Mouse (Mus musculus) liver, adult 2 months (tissue): Measurements from ENCODE around the gene Lmf1. TPM values are rescaled to one million over a fixed set of nuclear protein-coding genes. Genes with fewer than 3 reads are reported as not detected.

Experiments used
- DNase-seq: peaks from one replicate; pipeline ENCODE4 v3.0.0-alpha.2; 2011; ENCODE audit warnings: low read depth, low spot score; ENCODE audit errors: extremely low read depth
- H3K27ac ChIP-seq: fragments of 200-500 bp; replicated peaks from 2 replicates; pipeline ENCODE4 v1.5.1; 2012; ENCODE audit warnings: low read depth, mild to moderate bottlenecking, control low read depth, inconsistent platforms, low read length; ENCODE audit not compliant: insufficient read depth
- H3K27me3 ChIP-seq: fragments of 200-500 bp; 2 replicates; pipeline ENCODE4 v1.6.1; 2012; ENCODE audit warnings: mild to moderate bottlenecking, moderate library complexity, low read length, inconsistent platforms; ENCODE audit not compliant: control insufficient read depth, insufficient read depth
- H3K36me3 ChIP-seq: fragments of 200-500 bp; 2 replicates; pipeline ENCODE4 v1.6.1; 2012; ENCODE audit warnings: low read length, inconsistent platforms; ENCODE audit not compliant: control insufficient read depth, insufficient read depth
- H3K4me1 ChIP-seq: fragments of 200-500 bp; 2 replicates; pipeline ENCODE4 v1.6.1; 2011; ENCODE audit warnings: low read length; ENCODE audit not compliant: control insufficient read depth, insufficient read depth
- H3K4me3 ChIP-seq: fragments of 200-500 bp; 2 replicates; pipeline ENCODE4 v1.5.1; 2011; ENCODE audit warnings: low read depth, mild to moderate bottlenecking, control low read depth, low read length, moderate library complexity; ENCODE audit not compliant: insufficient read depth
- H3K79me2 ChIP-seq: fragments of 200-500 bp; 2 replicates; pipeline ENCODE4 v1.6.1; 2012; ENCODE audit warnings: inconsistent platforms, mild to moderate bottlenecking, low read length, moderate library complexity; ENCODE audit not compliant: control insufficient read depth, insufficient read depth
- H3K9ac ChIP-seq: fragments of 200-500 bp; 2 replicates; pipeline ENCODE4 v1.6.1; 2012; ENCODE audit warnings: low read depth, mild to moderate bottlenecking, control low read depth, inconsistent platforms, low read length
- CTCF ChIP-seq: fragments of 200-500 bp; IDR thresholded peaks from 2 replicates; pipeline ENCODE4 v1.5.1; 2011; ENCODE audit warnings: low read depth, low read length, control low read depth
- POLR2A ChIP-seq: fragments of 200-500 bp; IDR thresholded peaks from 2 replicates; pipeline ENCODE4 v1.6.1; 2011; ENCODE audit warnings: low read length, control low read depth; ENCODE audit not compliant: insufficient read depth; ENCODE audit errors: extremely low read depth
- WGBS: fragments of 180-500 bp; shearing (Covaris S2); methylation state at CpG from one replicate; pipeline ENCODE4 v1.1.7; 2018; 5-methylcytosine and 5-hydroxymethylcytosine counted together
- polyA plus RNA-seq: library from polyadenylated mRNA; depleted of rRNA; stranded (reverse); fragments of >200 nt; gene quantifications from 2 replicates; pipeline ENCODE4 v1.2.3, GENCODE M21; 2012; rRNA removed
- total RNA-seq: library from RNA; depleted of rRNA; stranded (reverse); fragments of >200 nt; gene quantifications from 2 replicates; pipeline ENCODE4 v1.2.3, GENCODE M21; 2014; rRNA removed

The Lmf1 gene
- total RNA-seq = 26.9 and 31.3 TPM in 2 replicates
- 35.2 and 38.4 TPM in 2 replicates for polyA plus RNA-seq

DNA sequence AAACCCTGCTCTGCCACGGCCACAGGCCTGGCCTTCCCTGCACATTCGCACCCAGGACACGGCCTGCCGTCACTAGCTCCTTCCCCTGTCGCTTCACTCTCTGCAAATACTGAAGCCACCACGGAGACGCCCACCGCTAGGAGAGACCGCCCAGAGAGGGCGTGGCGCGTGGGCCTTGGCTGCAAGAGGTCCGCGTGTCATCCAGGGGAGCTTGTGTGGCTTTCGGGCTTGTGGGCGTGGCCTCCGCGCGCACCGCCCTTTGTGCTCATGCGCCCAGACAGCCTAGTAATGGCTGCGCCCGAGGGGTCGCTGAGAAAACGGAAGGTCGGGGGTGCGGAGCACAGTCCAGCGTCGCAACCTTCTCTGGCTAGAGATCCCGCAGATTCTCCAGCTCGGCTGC lies at the start of gene Lmf1:
TSS of gene Lmf1 (plus strand) at position 166 of the 400 bp plus-strand sequence.
- peak; percentile 71 for TF ChIP-seq POLR2A
- TF ChIP-seq CTCF = peak; percentile 26; the same call in 1 of the 2 replicates
- no peaks in the 10 kb centered on the region for H3K27me3 ChIP-seq
- H3K79me2 ChIP-seq = no peaks in the 10 kb centered on the region
- H3K9ac ChIP-seq = peak within 1 kb of the TSS; percentile 74
- DNase-seq = peak; percentile 89
- H3K4me1 ChIP-seq = peaks cover 2% of the 10 kb centered on the region; the same call in 1 of the 2 replicates
- peak within 1 kb of the TSS; percentile 56 for H3K27ac ChIP-seq
- peak within 1 kb of the TSS; percentile 79 for H3K4me3 ChIP-seq
- WGBS = under 1% methylated on average over 31 of the region's 31 CpGs
- H3K36me3 ChIP-seq = no peaks in the 10 kb centered on the region

- Histone ChIP-seq H3K4me1 (no peaks in the 10 kb centered on the region), H3K9ac (no peak overlapping the region), H3K36me3 (no peaks in the 10 kb centered on the region), H3K79me2 (no peaks in the 10 kb centered on the region), H3K27ac (no peak overlapping the region), H3K27me3 (no peaks in the 10 kb centered on the region), H3K4me3 (no peak overlapping the region)
- WGBS = 71% methylated on average over 8 of the region's 8 CpGs
- DNase-seq = no peak
- TF ChIP-seq CTCF (no peak), POLR2A (no peak)
These were observed 48.4 kb upstream of the Lmf1 start for GRCm38 (mm10) chr17:25530357-25531022.

DNA sequence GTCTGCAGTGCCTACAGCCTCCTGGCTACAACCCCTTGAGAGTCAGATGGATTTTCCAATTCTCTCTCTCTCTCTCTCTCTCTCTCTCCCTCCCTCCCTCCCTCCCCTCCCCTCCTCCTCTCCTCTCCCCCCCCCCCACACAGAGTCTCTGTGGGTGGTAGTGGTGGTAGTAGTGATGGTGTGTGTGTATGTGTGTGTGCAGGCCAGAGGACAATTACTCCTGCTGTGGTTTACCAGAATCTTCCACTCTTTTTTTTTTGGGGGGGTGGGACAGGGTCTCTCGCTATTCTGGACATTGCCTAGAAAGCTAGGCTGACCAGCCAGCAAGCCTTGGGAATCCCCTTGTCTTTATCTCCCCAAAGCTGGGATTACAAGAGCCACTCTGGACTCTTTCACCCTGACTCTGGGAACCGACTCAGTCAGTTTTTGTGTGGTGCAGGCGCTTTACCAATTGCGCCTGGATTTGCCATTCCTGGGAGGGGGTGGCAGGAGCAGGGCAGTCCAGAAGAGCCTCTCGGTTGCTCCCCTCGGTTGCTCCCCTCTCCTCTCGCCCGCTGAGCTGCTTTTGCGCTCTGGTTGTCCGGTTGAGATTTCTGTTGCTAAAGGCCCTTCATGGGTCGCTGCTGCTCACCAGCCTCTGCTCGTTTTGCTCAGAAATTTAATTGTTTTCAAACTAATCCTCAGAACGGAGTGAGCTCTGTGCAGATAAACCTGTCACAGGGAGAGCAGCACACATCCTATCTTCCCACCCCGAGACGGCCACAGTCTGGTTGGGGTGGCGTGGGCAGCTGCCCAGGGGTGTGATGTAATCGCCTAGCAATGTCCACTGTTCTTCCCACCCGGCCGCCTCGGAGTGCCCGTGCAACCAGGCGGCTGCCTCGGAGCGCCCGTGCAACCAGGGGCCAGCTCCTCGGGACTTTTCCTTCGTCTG lies 39.7 kb upstream of the Lmf1 start:
- H3K36me3 ChIP-seq = no peaks in the 10 kb centered on the region
- H3K79me2 ChIP-seq = no peaks in the 10 kb centered on the region
- H3K4me3 ChIP-seq = no peak overlapping the region
- no peak overlapping the region for H3K9ac ChIP-seq
- H3K27ac ChIP-seq = no peak overlapping the region
- H3K27me3 ChIP-seq = no peaks in the 10 kb centered on the region
- TF ChIP-seq POLR2A (no peak), CTCF (no peak)
- no peaks in the 10 kb centered on the region for H3K4me1 ChIP-seq
- WGBS = 48% methylated on average over 27 of the region's 27 CpGs
- no peak for DNase-seq

- DNase-seq = no peak
- no peak overlapping the region for H3K4me3 ChIP-seq
- 67% methylated on average over 5 of the region's 5 CpGs for WGBS
- no peak overlapping the region for H3K9ac ChIP-seq
- H3K27ac ChIP-seq = no peak overlapping the region
- no peaks in the 10 kb centered on the region for H3K36me3 ChIP-seq
- TF ChIP-seq POLR2A (no peak), CTCF (no peak)
- no peaks in the 10 kb centered on the region for H3K27me3 ChIP-seq
- no peaks in the 10 kb centered on the region for H3K4me1 ChIP-seq
- H3K79me2 ChIP-seq = no peaks in the 10 kb centered on the region
These were observed 38.2 kb upstream of the Lmf1 start for GRCm38 (mm10) chr17:25540731-25541130.

GRCm38 (mm10) chr17:25541768-25542167 lies 37.1 kb upstream of the Lmf1 start:
- DNase-seq = no peak
- WGBS = 71% methylated on average over 4 of the region's 4 CpGs

More at GRCm38 (mm10) chr17:25541768-25542167, 37.1 kb upstream of the Lmf1 start:
- no peak overlapping the region for H3K9ac ChIP-seq
- no peaks in the 10 kb centered on the region for H3K4me1 ChIP-seq
- TF ChIP-seq POLR2A (no peak), CTCF (no peak)
- no peak overlapping the region for H3K27ac ChIP-seq
- H3K79me2 ChIP-seq = no peaks in the 10 kb centered on the region
- no peak overlapping the region for H3K4me3 ChIP-seq
- no peaks in the 10 kb centered on the region for H3K36me3 ChIP-seq
- H3K27me3 ChIP-seq = no peaks in the 10 kb centered on the region
